Mouse (Mus musculus): Measurements from ENCODE around the gene Zbtb20.

GRCm38 (mm10) chr16:43577399-43577798 is 701.7 kb downstream of the Zbtb20 start:
- TF ChIP-seq CTCF (IDR thresholded peaks at IDR 0.05; ENCODE audit: low read depth): no peak
- TF ChIP-seq EP300 (IDR thresholded peaks at IDR 0.05; ENCODE audit: low read depth): no peak

All from liver, embryonic 14.5 days (tissue).